Mouse (Mus musculus) ES-Bruce4 (cell line): Measurements from ENCODE around the gene Cox5a. TPM values are rescaled to one million over a fixed set of nuclear protein-coding genes. Genes with fewer than 3 reads are reported as not detected.
A peak's percentile ranks its signal among the peaks of the same experiment; 100 is the strongest.

Experiments
- H3K27ac ChIP-seq: 2 replicates; pipeline ENCODE4 v1.5.1; 2012; ENCODE audit warnings: low read length, inconsistent platforms; ENCODE audit not compliant: insufficient read depth
- H3K27me3 ChIP-seq: 2 replicates; pipeline ENCODE4 v1.6.1; 2012; ENCODE audit warnings: mild to moderate bottlenecking, low read length, inconsistent platforms; ENCODE audit not compliant: control insufficient read depth, poor library complexity, insufficient read depth, severe bottlenecking
- H3K36me3 ChIP-seq: 2 replicates; pipeline ENCODE4 v1.6.1; 2012; ENCODE audit warnings: inconsistent platforms, mild to moderate bottlenecking, low read length, moderate library complexity; ENCODE audit not compliant: control insufficient read depth, poor library complexity, insufficient read depth, severe bottlenecking
- H3K4me1 ChIP-seq: one replicate; pipeline ENCODE4 v1.8.1; 2011; ENCODE audit warnings: low read length; ENCODE audit not compliant: control insufficient read depth, insufficient read depth
- H3K4me3 ChIP-seq: 2 replicates; pipeline ENCODE4 v1.5.1; 2011; ENCODE audit warnings: low read depth, mild to moderate bottlenecking, low read length
- H3K9ac ChIP-seq: 2 replicates; pipeline ENCODE4 v1.6.1; 2012; ENCODE audit warnings: low read depth, mild to moderate bottlenecking, inconsistent platforms; ENCODE audit not compliant: poor library complexity, severe bottlenecking
- H3K9me3 ChIP-seq: replicated peaks from 2 replicates; pipeline ENCODE4 v1.6.1; 2012; ENCODE audit warnings: mild to moderate bottlenecking, low read length, inconsistent platforms; ENCODE audit not compliant: control insufficient read depth, poor library complexity, insufficient read depth, severe bottlenecking
- CTCF ChIP-seq: IDR thresholded peaks from one replicate; pipeline ENCODE4 v1.8.1; 2011; ENCODE audit warnings: low read depth, low read length
- EP300 ChIP-seq: IDR thresholded peaks from 2 replicates; pipeline ENCODE4 v1.6.1; 2011; ENCODE audit warnings: low read depth, low read length; ENCODE audit not compliant: insufficient read depth
- POLR2A ChIP-seq: IDR thresholded peaks from one replicate; pipeline ENCODE4 v1.8.1; 2011; ENCODE audit warnings: low read length; ENCODE audit not compliant: insufficient read depth
- polyA plus RNA-seq: library from polyadenylated mRNA; stranded (reverse); fragments of >200 nt; gene quantifications from 2 replicates; pipeline ENCODE4 v1.2.4, GENCODE M21; 2011; ENCODE audit warnings: low read depth; ENCODE audit not compliant: missing spikeins, insufficient read depth, insufficient read length

Cox5a gene
- polyA plus RNA-seq, 1 experiment = 512 TPM

DNA sequence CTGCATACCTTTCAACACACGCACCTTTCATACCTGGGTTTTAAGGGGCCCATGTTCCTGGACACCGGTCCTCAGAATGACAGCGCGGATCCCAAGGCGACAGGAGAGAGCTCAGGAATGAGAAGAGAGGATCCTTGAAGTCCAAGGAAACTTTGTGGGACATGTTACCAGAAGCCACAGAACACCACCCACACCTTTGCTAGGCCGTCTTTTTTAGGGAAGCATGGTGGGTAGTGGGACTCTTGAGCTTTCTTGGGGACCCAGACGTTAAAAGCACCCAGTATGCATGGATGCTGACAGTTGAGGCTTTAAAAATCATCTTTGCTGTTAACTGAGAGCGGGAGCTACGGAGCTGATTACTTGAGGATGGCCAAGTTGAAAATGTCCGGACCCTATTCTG is 16.2 kb upstream of the Cox5a start:
- Histone ChIP-seq H3K9ac (peak overlapping the region; percentile 62), H3K36me3 (no peaks in the 10 kb centered on the region), H3K4me3 (peak overlapping the region; percentile 72), H3K9me3 (no peaks in the 10 kb centered on the region), H3K27ac (no peak overlapping the region), H3K27me3 (no peaks in the 10 kb centered on the region), H3K4me1 (peaks cover 7% of the 10 kb centered on the region)
- TF ChIP-seq EP300 = no peak
- no peak for TF ChIP-seq POLR2A
- no peak for TF ChIP-seq CTCF

DNA sequence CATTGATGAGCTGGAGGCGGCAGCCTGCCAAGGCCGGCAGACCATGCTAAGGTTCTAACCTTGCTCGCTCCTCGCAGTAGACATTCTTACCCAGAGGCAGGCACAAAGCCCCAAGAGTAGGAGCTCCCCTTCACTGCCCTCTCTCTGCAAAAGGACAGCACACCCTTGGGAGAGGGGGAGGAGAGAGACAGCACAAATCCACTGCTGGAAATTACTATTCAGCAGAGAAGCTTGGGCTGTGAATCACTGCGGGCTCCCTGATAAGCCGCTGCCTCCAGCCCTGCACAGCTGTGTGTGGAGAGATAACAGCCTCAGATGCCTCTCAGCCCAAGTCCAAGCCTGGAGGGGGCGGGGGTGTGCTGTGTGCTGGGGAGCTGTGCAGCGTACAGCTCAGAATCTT is 15.4 kb upstream of the Cox5a start:
- Histone ChIP-seq H3K36me3 (no peaks in the 10 kb centered on the region), H3K27me3 (no peaks in the 10 kb centered on the region), H3K4me3 (peak overlapping the region; percentile 72), H3K27ac (no peak overlapping the region), H3K4me1 (peaks cover 10% of the 10 kb centered on the region), H3K9ac (peak overlapping the region; percentile 26; the same call in 1 of the 2 replicates), H3K9me3 (no peaks in the 10 kb centered on the region)
- TF ChIP-seq CTCF = no peak
- TF ChIP-seq POLR2A = no peak
- TF ChIP-seq EP300 = no peak

DNA sequence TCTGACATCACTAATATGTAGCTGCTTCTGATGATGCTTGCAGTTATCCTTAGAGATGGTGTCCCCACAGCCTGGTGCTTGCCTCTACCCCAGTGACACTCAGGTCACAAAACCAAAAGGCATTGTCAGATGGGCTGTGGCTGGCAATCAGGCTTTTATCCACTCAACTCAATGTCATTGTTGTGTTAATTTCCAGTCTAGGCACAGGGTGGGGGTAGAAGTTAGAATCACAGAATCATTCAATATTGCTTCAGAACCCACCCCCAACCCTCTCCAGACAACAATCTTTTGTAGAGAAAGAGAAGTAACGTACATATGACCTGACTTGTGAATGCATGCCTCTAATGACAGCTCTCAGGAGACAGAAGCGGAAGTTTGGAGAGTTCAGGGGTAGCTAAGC is 10.5 kb upstream of the Cox5a start:
- Histone ChIP-seq H3K27ac (peak overlapping the region; percentile 59), H3K4me3 (no peak overlapping the region)
- no peak for TF ChIP-seq EP300
- no peak for TF ChIP-seq POLR2A

DNA sequence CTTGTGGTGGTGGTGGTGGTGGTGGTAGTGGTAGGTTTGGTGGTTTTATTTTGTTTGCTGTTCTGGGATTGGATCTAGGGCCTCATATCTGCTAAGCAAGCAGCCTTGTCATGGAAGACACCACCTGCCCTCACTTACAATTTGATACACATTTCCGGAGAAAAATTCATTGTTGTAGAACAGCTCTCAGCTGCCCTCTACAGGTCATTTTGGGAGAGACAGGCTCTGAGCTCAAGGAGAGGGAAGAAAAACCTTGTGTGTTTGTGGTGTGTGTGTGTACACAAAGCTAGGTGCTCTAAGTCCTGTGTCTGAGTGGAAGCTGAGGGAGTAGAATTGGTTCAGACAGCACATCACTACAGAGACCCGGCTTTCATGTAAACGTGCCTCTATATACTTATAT is 4.0 kb upstream of the Cox5a start:
- H3K27ac ChIP-seq = no peak overlapping the region

More for the DNA sequence above, 10.5 kb upstream of the Cox5a start:
- Histone ChIP-seq H3K4me1 (peaks cover 4% of the 10 kb centered on the region), H3K9ac (no peak overlapping the region), H3K9me3 (no peaks in the 10 kb centered on the region), H3K27me3 (no peaks in the 10 kb centered on the region), H3K36me3 (no peaks in the 10 kb centered on the region)

DNA sequence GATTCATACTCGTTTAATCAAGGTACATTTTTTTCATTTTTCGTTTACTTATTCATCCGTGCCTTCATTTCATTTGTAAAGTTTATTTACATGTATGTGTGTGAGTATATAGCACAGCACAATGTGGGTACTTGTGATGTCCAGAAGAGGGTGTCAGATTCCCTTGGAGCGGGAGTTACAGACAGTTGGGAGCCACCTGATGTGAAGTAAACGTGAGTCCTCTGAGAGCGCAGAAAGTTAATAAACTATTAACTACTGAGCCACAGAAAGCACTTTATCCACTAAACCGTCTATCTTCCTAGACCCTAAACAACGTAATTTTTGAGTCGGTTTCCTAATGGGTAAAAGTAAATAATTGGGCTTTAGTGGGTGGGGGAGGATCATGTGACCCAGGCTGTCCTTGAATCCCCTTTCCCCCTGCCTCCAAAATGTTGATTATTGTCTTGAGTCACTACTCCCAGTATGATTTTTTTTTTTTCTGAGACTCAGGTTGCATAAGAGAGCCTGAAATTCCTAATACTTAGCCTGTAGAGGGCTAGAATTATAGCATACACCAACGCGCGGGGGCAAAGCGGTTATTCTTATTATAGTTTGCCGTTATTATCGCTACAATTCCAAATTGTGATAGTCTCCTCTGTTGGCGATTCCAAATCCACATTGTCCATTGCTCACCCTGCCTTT is 559 bp upstream of the Cox5a start:
- Histone ChIP-seq H3K9ac (peak overlapping the region; percentile 86), H3K4me3 (peak overlapping the region; percentile 94), H3K27me3 (no peaks in the 10 kb centered on the region), H3K4me1 (peaks cover 3% of the 10 kb centered on the region), H3K9me3 (no peaks in the 10 kb centered on the region), H3K36me3 (no peaks in the 10 kb centered on the region), H3K27ac (peak overlapping the region; percentile 59; the same call in 1 of the 2 replicates)
- TF ChIP-seq EP300 (no peak), POLR2A (no peak), CTCF (no peak)

More for the DNA sequence above, 4.0 kb upstream of the Cox5a start:
- Histone ChIP-seq H3K4me1 (no peaks in the 10 kb centered on the region), H3K36me3 (no peaks in the 10 kb centered on the region), H3K9ac (no peak overlapping the region), H3K9me3 (no peaks in the 10 kb centered on the region), H3K27me3 (no peaks in the 10 kb centered on the region), H3K4me3 (no peak overlapping the region)
- TF ChIP-seq EP300 (no peak), POLR2A (no peak), CTCF (no peak)

DNA sequence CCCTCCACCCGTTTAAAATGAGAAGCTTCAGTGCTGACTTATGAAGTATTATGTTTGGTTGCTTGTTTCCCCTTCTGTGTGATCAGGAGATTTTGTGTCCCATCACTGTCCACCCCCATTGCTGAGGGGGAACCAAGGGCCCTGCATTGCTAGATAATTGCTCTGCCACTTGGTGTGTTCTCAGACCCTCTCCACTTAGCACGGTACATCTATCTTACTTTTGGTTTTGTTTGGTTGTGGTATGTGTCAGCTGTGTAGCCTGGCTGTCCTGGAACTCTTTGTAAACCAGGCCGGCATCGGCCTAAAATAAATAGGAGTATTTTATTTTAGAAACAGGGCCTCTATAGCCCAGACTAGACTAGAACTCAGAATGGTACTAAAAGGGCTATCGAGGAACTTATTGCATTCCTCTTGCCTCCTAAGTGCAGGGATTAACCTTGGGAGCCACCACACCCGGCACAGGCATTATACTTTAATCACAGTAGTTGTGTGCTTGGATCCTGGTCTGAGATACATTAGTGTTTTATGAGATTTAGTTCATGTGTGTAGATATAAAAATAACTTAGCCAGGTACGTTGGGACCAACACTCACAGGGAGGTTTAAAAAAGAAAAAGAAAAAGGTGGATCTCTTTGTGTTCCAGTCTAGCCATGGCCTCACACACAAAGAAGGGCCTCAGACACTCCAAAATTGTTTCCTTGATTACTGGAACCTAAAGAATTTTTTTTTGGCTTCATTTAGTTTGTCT is 1.2 kb downstream of the Cox5a start:
- Histone ChIP-seq H3K9me3 (no peaks in the 10 kb centered on the region), H3K4me3 (peak overlapping the region; percentile 96), H3K4me1 (peaks cover 3% of the 10 kb centered on the region), H3K27me3 (no peaks in the 10 kb centered on the region), H3K27ac (peak overlapping the region; percentile 61), H3K9ac (peak overlapping the region; percentile 86), H3K36me3 (peaks cover 5% of the 10 kb centered on the region)
- TF ChIP-seq POLR2A (no peak), EP300 (no peak), CTCF (no peak)
